In genomic region chr9:44598899-44599495, GRCm38 (mm10) we compare ENCODE assay signal across 8 mouse cellular contexts. TPM values are rescaled to one million over a fixed set of nuclear protein-coding genes. Genes with fewer than 3 reads are reported as not detected.
DNase-seq lines count a peak whose midpoint lies in the region; ATAC-seq and TF ChIP-seq lines count a peak whose summit lies in the region.

No protein-coding gene starts in this region.

- TF ChIP-seq CTCF in testis, adult 2 months (IDR thresholded peaks at IDR 0.05; ENCODE audit: control insufficient read depth, insufficient read depth, insufficient replicate concordance, low read depth, low read length) = no peak

- no peak overlapping the region for H3K4me3 ChIP-seq in testis, adult 2 months (ENCODE audit: control insufficient read depth, low read depth, low read length)
- H3K4me3 ChIP-seq in limb, embryonic 11.5 days (ENCODE audit: low read depth, low read length) = no peak overlapping the region

- H3K4me1 ChIP-seq in testis, adult 2 months (ENCODE audit: control insufficient read depth, insufficient read depth, low read length) = peaks cover 6% of the 10 kb centered on the region
- peaks cover 8% of the 10 kb centered on the region; the same call in 1 of the 2 replicates for H3K4me1 ChIP-seq in limb, embryonic 11.5 days (ENCODE audit: control insufficient read depth, insufficient read depth, low read length)

- peak overlapping the region; percentile 36; the same call in 1 of the 2 replicates for H3K4me2 ChIP-seq in limb, embryonic 11.5 days (ENCODE audit: low read depth, severe bottlenecking)

- no peak overlapping the region for H3K27ac ChIP-seq in testis, adult 2 months (ENCODE audit: control insufficient read depth, insufficient read depth, low read depth, low read length)
- H3K27ac ChIP-seq in limb, embryonic 11.5 days (replicated peaks; ENCODE audit: low read depth, low read length) = no peak overlapping the region

- no peaks in the 10 kb centered on the region for H3K9me3 ChIP-seq in limb, embryonic 11.5 days (ENCODE audit: control insufficient read depth, low read length)

- peak; percentile 31; the same call in 1 of the 2 replicates for TF ChIP-seq POLR2A in testis, adult 2 months (IDR thresholded peaks at IDR 0.05; ENCODE audit: control insufficient read depth, low read depth, low read length)

- no peaks in the 10 kb centered on the region for H3K36me3 ChIP-seq in testis, adult 2 months (ENCODE audit: control insufficient read depth, insufficient read depth, low read length)
- no peaks in the 10 kb centered on the region for H3K36me3 ChIP-seq in limb, embryonic 11.5 days (ENCODE audit: control insufficient read depth, insufficient read depth, low read length)

- no peak for DNase-seq in testis, postnatal 14 days (ENCODE audit: low spot score)
- DNase-seq in cerebellum, postnatal 25 days = peak; percentile 53 to 69
- DNase-seq in heart, postnatal 4 days = peak; percentile 31
- peak; percentile 62 for DNase-seq in limb, embryonic 11.5 days (ENCODE audit: low spot score)
- DNase-seq in neural tube, embryonic 10.5 days (ENCODE audit: extremely low spot score, low spot score) = peak; percentile 61
- DNase-seq in spleen, adult 12 weeks (ENCODE audit: low spot score) = no peak

- 8% methylated on average over 18 of the region's 18 CpGs for WGBS in limb, embryonic 11.5 days

- no peak for ATAC-seq in limb, embryonic 11.5 days (ENCODE audit: insufficient number of reproducible peaks, low FRiP score, low TSS enrichment, low read depth)
- ATAC-seq in inflammation-experienced regulatory T-cells, adult 6 months = no peak

- no peaks in the 10 kb centered on the region for H3K27me3 ChIP-seq in testis, adult 2 months (ENCODE audit: control insufficient read depth, insufficient read depth, low read length)
- no peaks in the 10 kb centered on the region for H3K27me3 ChIP-seq in limb, embryonic 11.5 days (ENCODE audit: control insufficient read depth, insufficient read depth, low read length)

- peak overlapping the region; percentile 35; the same call in 1 of the 2 replicates for H3K9ac ChIP-seq in limb, embryonic 11.5 days (ENCODE audit: low read length)

RNA-seq across cellular contexts. Expression of gene Ddx6, which starts 5.7 kb away (rescaled TPM):
- polyA plus RNA-seq in testis, adult 2 months (2012; rRNA removed) = 9.0 and 11.7 TPM in 2 replicates
- 100 to 1,000 TPM in 1 of 2 experiments, 10 to 100 TPM in 1; 99.8 to 101 TPM for total RNA-seq in heart, postnatal 4 days (2021)
- polyA plus RNA-seq in limb, embryonic 11.5 days (2014; fragmentation: Nextera tagmentation; extraction: Ambion mirVana) = 16.1 and 18.2 TPM in 2 replicates
- polyA plus RNA-seq in inflammation-experienced regulatory T-cells, adult 6 months (2017; shearing (Covaris generic)) = 100 to 1,000 TPM in 1 of 3 experiments, 10 to 100 TPM in 2; 57.3 to 129 (median 66.8) TPM

RNA-seq across cellular contexts. Expression of gene Cxcr5, which starts 37.3 kb away (rescaled TPM):
- 8.6 and 11.2 TPM in 2 replicates for polyA plus RNA-seq in testis, adult 2 months (2012; rRNA removed)
- under 1 TPM; 0.14 to 0.29 TPM for total RNA-seq in heart, postnatal 4 days (2021)
- polyA plus RNA-seq in limb, embryonic 11.5 days (2014; fragmentation: Nextera tagmentation; extraction: Ambion mirVana) = 0.05 TPM in 1 of 2 replicates, not detected in the other
- polyA plus RNA-seq in inflammation-experienced regulatory T-cells, adult 6 months (2017; shearing (Covaris generic)) = 100 to 1,000 TPM in 2 of 3 experiments, 10 to 100 TPM in 1; 62.4 to 131 (median 115) TPM

Comparison
In these comparisons a context has a peak if more than half of its experiments do, and no peak if none do; other contexts are left out.
1. DNase-seq: peak in cerebellum, postnatal 25 days (2 of 2), heart, postnatal 4 days (single experiment), limb, embryonic 11.5 days (single experiment) and neural tube, embryonic 10.5 days (single experiment); none in testis, postnatal 14 days (single experiment) and spleen, adult 12 weeks (single experiment).